Mouse (Mus musculus): ENCODE data around the gene Slc2a12. TPM values are rescaled to one million over a fixed set of nuclear protein-coding genes. Genes with fewer than 3 reads are reported as not detected.

The Slc2a12 gene
- total RNA-seq, 2 experiments from 2014 or later: 13.0 to 16.7 TPM

GRCm38 (mm10) chr10:22718475-22718874 lies 73.7 kb downstream of the Slc2a12 start:
- no peak for DNase-seq

DNA sequence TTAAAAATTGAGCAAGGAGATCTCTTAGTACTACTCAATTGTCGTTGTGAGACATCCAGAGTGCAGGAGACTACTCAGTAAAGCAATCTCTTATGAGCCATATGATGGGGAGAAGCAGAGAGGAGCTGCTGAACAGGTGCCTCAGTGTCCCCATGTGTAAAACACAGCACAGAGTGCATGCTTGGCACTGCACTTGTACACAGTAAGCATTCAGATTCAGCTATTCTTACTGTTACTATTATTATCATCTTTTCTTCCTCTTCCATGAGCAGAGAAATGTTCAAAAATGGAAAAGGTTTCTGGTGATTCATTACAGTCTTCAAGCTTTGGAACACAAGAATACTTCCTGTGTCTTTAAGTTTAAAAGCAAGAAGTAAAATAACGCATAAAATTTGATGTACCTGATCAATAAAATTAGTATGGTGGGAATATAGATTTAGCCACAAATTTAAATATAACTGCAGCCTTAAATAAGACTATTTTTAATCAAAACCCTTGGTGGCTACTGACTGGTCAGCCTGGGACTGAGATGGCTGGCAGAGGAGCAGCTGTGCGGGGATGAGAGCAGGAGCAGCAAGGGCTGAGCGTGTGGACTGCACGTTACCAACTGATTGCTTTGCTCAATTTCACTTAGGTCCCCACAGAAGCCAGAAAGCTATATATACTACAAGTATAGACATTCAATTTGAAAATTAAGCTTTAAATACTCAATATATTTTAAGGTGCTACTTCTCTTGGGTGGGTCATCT lies 76.1 kb downstream of the Slc2a12 start:
- intact Hi-C loops (cut with DNase I): no loop called here
- no peak for DNase-seq

More at GRCm38 (mm10) chr10:22718475-22718874, 73.7 kb downstream of the Slc2a12 start:
- intact Hi-C loops (cut with DNase I): no loop called here

DNA sequence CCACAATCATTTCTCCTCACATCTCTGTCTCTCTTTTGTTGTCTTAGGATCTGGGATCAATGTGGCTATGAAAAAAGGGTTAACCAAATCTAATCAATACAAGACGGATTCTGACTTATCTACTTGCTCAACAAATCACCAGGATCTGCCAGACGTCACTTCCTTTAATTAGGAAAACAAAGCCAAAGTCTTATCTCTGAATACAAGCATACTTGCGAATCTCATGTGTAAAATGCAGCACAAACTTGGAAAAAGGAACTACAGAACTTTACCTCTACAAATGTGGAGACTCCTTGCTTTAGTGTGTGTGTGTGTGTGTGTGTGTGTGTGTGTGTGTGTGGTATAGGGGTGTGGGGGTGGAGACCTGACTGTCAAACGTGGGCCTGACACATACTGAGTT lies 80.4 kb downstream of the Slc2a12 start:
- intact Hi-C loops (cut with DNase I): no loop called here
- no peak for DNase-seq

- DNase-seq: no peak
Measured at GRCm38 (mm10) chr10:22726295-22726694, 81.5 kb downstream of the Slc2a12 start.

GRCm38 (mm10) chr10:22728257-22728656 lies 83.4 kb downstream of the Slc2a12 start:
- DNase-seq: no peak
- intact Hi-C loops (cut with DNase I): no loop called here

More at GRCm38 (mm10) chr10:22726295-22726694, 81.5 kb downstream of the Slc2a12 start:
- intact Hi-C loops (cut with DNase I): no loop called here

GRCm38 (mm10) chr10:22730266-22730991 lies 85.6 kb downstream of the Slc2a12 start:
- no peak for DNase-seq

GRCm38 (mm10) chr10:22730992-22731271 lies 86.1 kb downstream of the Slc2a12 start:
- intact Hi-C loops (cut with DNase I): loop anchor here (5.0 kb wide), 1 partner anchor 89 kb away; no protein-coding TSS in a partner anchor
- no peak for DNase-seq

More at GRCm38 (mm10) chr10:22730266-22730991, 85.6 kb downstream of the Slc2a12 start:
- intact Hi-C loops (cut with DNase I): loop anchor here (5.0 kb wide), 1 partner anchor 88 kb away; no protein-coding TSS in a partner anchor

GRCm38 (mm10) chr10:22731272-22732093 lies 86.7 kb downstream of the Slc2a12 start, which contains the start of gene Tbpl1:
TSS of gene Tbpl1 (minus strand) at chr10:22731938.
- intact Hi-C loops (cut with DNase I): loop anchor here (5.0 kb wide), 1 partner anchor 89 kb away; no protein-coding TSS in a partner anchor

GRCm38 (mm10) chr10:22732181-22732580 lies 87.4 kb downstream of the Slc2a12 start:
- intact Hi-C loops (cut with DNase I): loop anchor here (5.0 kb wide), 1 partner anchor 90 kb away; no protein-coding TSS in a partner anchor

More at GRCm38 (mm10) chr10:22731272-22732093, 86.7 kb downstream of the Slc2a12 start, which contains the start of gene Tbpl1:
- peak; percentile 96 to 97 for DNase-seq

GRCm38 (mm10) chr10:22745922-22746321 lies 101.1 kb downstream of the Slc2a12 start:
- no peak for DNase-seq
- intact Hi-C loops (cut with DNase I): no loop called here

More at GRCm38 (mm10) chr10:22732181-22732580, 87.4 kb downstream of the Slc2a12 start:
- no peak for DNase-seq

DNA sequence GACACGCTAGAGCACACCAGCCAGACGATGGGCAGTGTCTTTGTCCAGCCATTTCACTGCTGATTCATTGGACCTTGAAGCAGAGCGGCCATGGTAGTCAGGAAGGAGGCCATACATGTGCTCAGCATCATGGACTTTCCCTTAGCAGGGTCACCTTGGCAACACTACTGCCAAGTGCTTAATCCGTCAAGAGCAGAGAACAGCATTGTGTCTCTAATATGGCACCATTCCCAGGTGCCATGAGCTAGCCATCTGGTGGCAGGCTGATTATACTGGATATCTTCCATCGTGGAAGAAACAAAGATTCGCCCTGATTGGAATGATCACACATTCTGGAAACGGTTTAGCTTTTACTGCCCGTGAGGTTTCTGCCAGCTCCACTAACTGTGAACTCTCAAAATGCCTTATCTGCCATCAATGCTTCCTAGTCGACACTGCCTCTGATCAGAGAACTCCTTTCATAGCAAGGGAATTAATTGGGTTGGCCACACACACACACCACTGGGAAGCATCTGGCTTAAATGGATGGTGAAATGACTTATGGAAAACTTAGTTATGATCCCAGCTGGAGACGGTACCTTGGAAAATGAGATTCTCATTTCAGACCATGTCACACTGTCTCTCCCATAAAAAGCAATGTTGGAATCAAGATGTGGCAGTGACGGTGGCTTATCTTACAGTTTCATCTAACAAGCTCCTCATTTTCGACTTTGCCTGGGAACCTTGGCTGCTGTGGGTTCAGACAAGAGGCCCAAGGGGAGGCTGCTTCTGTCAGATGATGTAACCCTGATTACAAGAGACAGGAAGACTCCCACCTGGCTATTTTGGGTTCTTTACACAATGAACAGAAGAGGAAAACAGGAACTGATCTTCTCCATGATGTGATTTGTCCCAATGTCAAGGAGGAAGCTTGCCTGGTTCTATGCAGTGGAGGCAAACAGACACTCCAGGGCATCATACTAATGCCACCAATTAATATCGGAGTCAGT lies 101.8 kb downstream of the Slc2a12 start:
- intact Hi-C loops (cut with DNase I): no loop called here
- DNase-seq: peak in 1 of 2 experiments; percentile 33

GRCm38 (mm10) chr10:22751175-22751682 lies 106.4 kb downstream of the Slc2a12 start:
- intact Hi-C loops (cut with DNase I): no loop called here
- DNase-seq: no peak

Small RNA genes within 50 kb of the gene (microRNA-seq; reads per million reads assigned to microRNA genes)
- gene Mir7663: 0.27 to 0.60 reads per million in 2 experiments

Other genes with a start within 250 kb of the Slc2a12 start
- 10 to 100 TPM; 21.8 to 24.2 TPM for gene Tbpl1, start 86.9 kb downstream of the Slc2a12 start, total RNA-seq (2021)
- 10 to 100 TPM; 21.0 to 21.5 TPM for gene Tcf21, start 175.2 kb downstream of the Slc2a12 start, total RNA-seq (2021)

Measured in heart, postnatal 14 days (tissue).